Mouse (Mus musculus) layer of hippocampus, adult 9-10 months (tissue): Measurements from ENCODE around the gene Clstn2.

ENCODE experiments used
- DNase-seq: peaks from one replicate; pipeline ENCODE4 v3.0.0; 2022; ENCODE audit warnings: low spot score

Clstn2 gene

GRCm38 (mm10) chr9:97474896-97475295 lies 558.1 kb downstream of the Clstn2 start:
- no peak for DNase-seq

GRCm38 (mm10) chr9:97471014-97471591 lies 561.9 kb downstream of the Clstn2 start:
- no peak for DNase-seq

- no peak for DNase-seq
Measured at GRCm38 (mm10) chr9:97460452-97460851, 572.5 kb downstream of the Clstn2 start.

- no peak for DNase-seq
Measured at GRCm38 (mm10) chr9:97459745-97460144, 573.2 kb downstream of the Clstn2 start.

DNA sequence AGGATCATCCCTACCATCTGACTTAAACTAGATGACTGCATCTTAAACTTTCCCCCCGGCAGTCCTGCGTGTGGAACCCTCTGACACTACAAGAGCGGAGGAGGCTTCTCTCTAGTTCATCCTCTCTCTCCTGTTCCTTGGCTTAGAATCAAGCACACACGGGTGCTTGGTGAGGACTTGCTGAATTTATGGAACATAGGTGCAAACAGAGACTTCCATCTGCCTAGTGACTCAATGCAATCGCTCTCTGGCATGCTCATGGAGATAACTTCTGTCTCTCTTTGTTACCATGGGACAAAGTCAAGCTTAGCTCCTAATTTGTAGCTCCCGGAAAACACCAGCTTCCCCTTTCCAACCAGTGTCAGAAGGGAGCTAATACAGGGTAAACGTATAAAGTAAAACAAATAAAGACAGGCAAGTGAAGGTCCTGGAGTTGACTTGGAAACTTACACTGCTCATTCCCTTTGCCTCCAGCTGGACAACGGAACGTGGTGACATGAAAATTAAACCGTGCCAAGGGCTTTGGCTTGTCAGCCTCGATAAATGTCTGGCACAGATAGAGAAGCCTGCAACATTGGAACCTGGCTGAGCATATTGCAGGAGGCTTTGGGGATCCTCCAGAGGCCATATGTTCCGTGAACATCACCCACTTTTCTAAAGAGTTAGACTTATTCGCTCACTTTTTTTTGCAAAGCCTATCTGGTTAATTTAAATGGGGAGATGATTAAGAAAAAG lies 583.5 kb downstream of the Clstn2 start:
- peak; percentile 49 for DNase-seq

GRCm38 (mm10) chr9:97439872-97440636 lies 592.9 kb downstream of the Clstn2 start:
- DNase-seq: no peak

DNA sequence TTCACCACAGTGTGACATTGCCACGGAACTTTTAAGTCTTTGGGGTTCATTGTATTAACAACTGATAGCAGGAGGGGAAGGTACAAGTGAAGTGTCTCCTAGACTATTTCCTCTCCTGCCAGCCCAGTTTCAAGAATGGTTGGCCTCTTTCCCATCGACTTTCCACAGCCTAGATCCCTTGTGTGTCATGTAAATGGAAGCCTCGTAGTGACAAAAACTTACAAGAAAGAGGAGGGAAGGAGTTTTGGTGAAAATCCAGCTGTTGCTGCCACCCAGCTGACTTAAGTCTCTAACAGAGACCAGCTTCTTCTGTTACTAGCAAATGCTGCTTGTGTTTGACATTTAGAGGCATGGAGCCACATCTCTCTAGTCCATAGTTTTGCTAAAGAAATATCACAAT lies 598.3 kb downstream of the Clstn2 start:
- DNase-seq: no peak

DNA sequence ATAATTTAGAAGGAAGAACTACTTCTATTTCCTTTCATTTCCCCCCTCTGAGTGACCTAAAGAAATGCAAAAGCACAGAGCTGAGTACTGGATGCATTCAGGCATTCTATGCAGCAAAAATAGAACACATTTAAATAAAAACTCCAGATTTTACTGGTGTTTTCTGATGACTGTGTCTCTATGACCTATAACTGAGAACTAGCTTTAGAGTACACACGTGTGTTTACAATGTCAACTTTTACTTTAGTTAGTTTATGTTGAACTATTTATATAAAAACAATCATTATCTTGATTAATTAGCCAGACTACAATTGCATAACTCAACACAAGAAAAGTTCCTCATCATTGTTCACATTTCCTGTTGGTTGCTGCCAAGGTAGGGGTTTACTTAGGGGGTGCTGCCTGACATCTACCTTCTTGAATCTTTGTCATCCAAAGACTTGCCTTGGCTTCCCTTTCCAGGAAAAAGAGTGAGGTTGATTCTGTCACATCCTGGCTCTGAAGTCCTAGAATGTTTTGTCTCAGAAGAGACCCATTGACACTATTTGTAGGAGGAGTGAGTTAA lies 603.0 kb downstream of the Clstn2 start:
- DNase-seq: no peak

DNA sequence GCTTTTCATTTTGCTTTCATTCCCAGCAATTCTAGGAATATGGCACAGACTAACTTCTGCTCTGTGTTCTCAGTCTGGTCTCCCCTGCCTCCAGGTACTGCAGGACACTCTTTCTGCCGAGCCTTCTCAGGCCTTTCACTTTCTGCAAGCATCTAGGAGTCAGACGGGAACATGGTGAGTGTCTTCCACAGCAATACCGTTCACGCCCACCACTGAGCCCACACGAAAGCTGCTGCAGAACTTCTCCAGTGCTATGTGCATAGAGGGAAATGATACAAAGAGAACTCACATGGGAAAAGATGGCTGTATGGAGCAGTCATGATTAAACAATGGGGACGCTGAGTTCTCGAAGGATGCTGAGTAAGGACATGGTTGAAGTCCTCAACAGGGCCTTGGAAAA lies 604.9 kb downstream of the Clstn2 start:
- peak; percentile 48 for DNase-seq

DNA sequence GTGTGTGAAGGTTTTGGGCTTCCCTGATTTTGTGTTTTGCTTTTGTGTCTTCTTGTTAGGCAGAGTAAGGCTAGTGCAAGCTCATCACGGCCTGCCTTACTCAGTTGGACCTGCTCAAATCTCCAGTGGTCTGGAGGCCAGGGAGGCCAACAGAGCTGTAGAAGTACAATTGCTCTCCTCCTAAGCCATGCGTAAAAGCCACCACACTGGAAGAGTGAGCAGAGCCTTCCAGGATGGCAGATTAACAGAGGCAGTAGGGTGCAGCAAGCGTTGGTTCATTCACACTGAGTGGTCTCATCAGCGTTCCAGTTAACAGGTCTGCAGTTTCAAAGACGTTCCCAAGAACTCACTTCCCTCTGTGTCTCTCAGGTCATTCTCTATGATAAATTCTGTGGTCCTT lies 612.1 kb downstream of the Clstn2 start:
- DNase-seq: no peak

DNA sequence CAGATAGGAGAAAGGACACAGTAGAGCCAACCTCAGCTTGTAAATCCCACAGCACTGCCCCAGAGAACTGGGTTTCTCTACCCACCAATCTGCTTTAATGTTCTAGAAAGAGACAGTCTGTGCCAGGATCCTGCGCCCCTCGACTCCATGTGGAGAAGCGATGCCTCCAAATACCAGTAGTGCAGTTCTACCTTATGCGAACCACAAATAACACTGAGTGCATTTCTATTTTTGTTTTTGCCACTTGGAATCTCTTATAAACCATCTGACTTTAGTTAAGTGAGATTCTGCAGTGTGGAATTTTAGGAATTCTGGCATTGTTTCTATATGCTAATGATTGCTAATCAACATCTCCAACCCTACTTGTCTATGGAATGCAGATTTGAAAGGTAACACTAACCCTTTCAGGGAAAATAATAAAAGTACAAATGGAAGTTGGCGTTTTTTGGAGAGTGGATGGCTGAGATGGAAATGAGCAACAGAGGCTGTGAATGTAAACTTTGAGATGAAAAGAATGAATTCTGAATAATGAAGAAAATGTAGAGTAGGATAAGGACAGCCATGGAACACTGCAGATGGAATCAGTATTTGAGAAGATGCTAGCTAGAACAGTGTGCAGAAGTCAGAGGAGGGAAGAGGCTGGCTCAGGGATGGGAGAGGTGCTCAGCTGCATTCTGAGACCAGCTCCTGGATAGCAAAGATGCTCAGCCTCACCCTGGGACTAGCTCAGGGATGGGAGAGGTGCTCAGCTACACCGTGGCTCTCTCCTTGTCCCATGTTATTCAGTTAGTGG lies 617.9 kb downstream of the Clstn2 start:
- no peak for DNase-seq

- DNase-seq: no peak
Measured at GRCm38 (mm10) chr9:97408142-97408541, 624.8 kb downstream of the Clstn2 start.
